Mouse (Mus musculus): ENCODE data around the gene Hnrnpa3. TPM values are rescaled to one million over a fixed set of nuclear protein-coding genes. Genes with fewer than 3 reads are reported as not detected.
A peak's percentile ranks its signal among the peaks of the same experiment; 100 is the strongest.

Gene Hnrnpa3
- total RNA-seq, 2 experiments from 2014 or later = 289 to 299 TPM

GRCm38 (mm10) chr2:75701822-75702587, 42.9 kb downstream of the Hnrnpa3 start:
- DNase-seq (ENCODE audit: low spot score in 2 of 2) = no peak

- no peak for DNase-seq (ENCODE audit: low spot score in 2 of 2)
Observed at GRCm38 (mm10) chr2:75702588-75702976, 43.5 kb downstream of the Hnrnpa3 start.

GRCm38 (mm10) chr2:75703375-75704181, 44.5 kb downstream of the Hnrnpa3 start:
- DNase-seq (ENCODE audit: low spot score in 2 of 2) = peak; percentile 46 to 79

- DNase-seq (ENCODE audit: low spot score in 2 of 2) = peak; percentile 69 to 81
Observed at GRCm38 (mm10) chr2:75704234-75705161, 45.4 kb downstream of the Hnrnpa3 start, which contains the start of gene Nfe2l2. Gene Nfe2l2 (minus strand): TSS chr2:75704641.

DNA sequence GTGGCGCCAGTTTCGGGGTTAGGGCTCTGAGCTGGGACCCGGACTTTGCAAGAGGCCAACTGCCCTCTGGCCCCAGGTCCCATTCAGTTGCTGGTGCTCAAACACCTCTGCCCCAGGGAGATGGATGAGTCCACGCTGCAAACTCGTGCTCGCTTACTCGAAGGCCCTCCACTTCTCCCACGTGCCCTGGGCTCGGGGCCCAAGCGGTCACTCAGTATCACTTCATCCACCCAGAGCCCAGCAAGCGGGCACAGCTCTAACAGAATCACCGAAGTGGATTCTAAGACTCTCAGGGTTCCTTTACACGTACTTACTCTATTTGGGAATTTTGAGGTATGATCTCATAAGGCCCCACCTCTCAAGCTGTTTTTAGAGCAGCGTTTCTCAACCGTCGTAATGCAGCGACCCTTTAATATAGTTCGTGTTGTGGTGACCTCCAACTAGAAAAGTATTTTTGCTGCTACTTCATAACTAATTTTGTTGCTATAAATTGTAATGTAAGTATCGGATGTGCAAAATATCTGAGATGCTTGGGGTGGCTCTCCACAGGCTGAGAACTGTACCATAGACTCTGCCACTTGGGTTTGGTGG, 46.2 kb downstream of the Hnrnpa3 start:
- DNase-seq (ENCODE audit: low spot score in 2 of 2) = no peak

DNA sequence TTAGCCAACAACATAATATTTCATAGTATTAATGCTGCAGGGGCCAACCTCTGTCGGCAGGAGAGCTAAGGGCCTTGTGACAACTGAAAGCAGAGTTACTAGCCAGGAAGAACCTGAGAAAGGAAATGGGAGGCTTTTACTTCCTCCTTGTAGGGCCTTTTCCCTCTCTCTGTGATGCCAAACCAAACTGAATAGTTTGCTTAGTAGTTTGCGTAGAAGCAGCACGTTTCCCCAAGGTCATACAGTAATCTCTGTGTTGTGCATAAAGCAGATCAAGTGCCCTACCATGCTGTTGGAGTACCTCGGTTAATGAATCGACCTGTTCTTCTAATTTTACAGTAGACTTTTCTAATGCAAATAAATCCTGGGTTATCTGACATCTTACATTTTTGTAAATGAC, 47.4 kb downstream of the Hnrnpa3 start:
- no peak for DNase-seq (ENCODE audit: low spot score in 2 of 2)

- DNase-seq (ENCODE audit: low spot score in 2 of 2) = no peak
Observed at GRCm38 (mm10) chr2:75707420-75707819, 48.4 kb downstream of the Hnrnpa3 start.

DNA sequence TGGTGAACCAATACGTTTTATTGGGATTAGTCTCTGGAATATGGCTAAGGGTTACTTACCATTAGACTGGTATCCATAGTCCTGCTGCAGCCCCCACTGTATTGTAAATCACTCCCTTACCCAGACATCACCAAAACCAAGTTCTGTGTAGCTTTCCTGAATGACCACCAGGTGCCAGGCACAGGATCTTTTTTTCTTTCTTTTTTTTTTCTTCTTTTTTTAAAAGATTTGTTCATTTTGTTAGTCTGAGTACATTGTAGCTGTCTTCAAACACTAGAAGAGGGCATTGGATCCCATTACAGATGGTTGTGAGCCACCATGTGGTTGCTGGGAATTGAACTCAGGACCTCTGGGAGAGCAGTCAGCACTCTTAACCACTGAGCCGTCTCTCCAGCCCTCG, 54.0 kb downstream of the Hnrnpa3 start:
- no peak for DNase-seq (ENCODE audit: low spot score in 2 of 2)

DNA sequence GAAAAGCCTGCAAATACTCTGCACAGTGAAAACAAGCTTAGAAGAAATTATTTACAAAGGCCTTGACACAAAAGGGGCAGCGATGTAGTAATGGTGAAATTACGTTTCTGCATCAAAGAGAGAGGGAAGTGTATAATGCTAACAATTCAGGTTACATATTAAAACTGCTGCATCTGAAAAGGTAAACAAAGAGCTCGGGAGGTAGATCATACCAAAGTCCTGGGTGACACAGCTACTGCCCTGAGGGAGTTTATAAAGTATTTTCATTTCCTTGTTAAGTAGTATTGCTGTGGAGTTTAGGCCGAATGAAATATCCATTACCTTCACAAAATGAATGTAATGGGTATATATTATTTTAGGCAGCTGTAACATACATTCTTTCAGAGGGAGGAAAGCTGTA, 55.7 kb downstream of the Hnrnpa3 start:
- DNase-seq (ENCODE audit: low spot score in 2 of 2) = no peak

GRCm38 (mm10) chr2:75716046-75717016, 57.3 kb downstream of the Hnrnpa3 start:
- no peak for DNase-seq (ENCODE audit: low spot score in 2 of 2)

Small RNA genes lying within 50 kb of the gene (microRNA-seq; reads per million reads assigned to microRNA genes)
- 0 reads per million in 2 experiments for gene Gm24574

Other genes starting within 250 kb of the Hnrnpa3 start
- gene Nfe2l2, start 45.4 kb downstream of the Hnrnpa3 start, total RNA-seq (2021) = 10 to 100 TPM; 14.5 to 16.3 TPM
- gene Agps, start 172.9 kb downstream of the Hnrnpa3 start, total RNA-seq (2021) = 10 to 100 TPM; 33.5 to 36.3 TPM

Measured in layer of hippocampus, adult 18-20 months (tissue).